Mouse (Mus musculus): ENCODE measurements around the gene Grm5. TPM values are rescaled to one million over a fixed set of nuclear protein-coding genes. Genes with fewer than 3 reads are reported as not detected.

Grm5 gene
- polyA plus RNA-seq, 1 experiment = not detected

DNA sequence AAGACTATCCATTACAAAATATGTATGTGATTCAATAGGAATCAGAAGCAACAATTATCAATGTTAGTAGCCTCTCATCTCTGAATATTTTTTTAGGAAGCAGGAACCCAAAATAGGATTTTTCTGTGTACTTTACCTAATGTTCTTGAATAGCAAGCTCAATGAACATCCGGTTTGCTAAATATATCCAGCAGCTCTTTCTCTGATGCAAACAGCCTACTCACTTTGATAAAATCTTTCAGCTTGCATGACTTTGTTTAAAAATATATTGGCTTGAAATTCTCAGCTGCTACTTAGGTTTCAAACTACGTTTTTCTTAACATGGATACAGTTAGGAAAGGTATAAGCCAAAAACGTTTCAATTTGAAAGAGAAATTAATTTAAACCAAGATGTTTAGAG is 77.8 kb downstream of the Grm5 start:
- Histone ChIP-seq H3K4me1 (ENCODE audit: control insufficient read depth, insufficient read depth, low read length) (no peaks in the 10 kb centered on the region), H3K27ac (ENCODE audit: insufficient read depth, low read length) (no peak overlapping the region), H3K4me3 (ENCODE audit: insufficient read depth, low read length) (no peak overlapping the region)
- TF ChIP-seq POLR2A (IDR thresholded peaks at IDR 0.05; ENCODE audit: low read depth, low read length) (no peak), CTCF (IDR thresholded peaks at IDR 0.05; ENCODE audit: borderline replicate concordance, insufficient read depth, low read length) (no peak)

DNA sequence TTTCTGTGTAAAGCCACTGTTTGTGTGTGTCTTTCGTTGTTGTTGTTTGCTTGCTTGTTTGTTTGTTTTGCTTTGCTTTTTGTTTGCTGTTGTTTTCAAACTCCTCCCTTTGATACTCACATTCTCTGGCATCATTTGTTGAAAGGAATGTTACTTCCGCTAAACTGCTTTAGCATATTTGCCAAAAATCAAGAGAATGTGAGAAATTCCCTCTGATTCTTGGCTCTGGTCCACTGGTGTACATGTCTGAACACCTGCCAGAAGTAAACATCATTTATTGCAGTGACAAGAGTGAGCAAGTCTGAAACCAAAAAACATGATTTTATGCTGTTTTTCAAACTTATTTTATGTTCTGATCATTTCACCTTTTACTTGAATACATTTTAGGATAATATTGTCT is 80.1 kb downstream of the Grm5 start:
- no peak overlapping the region for H3K27ac ChIP-seq (ENCODE audit: insufficient read depth, low read length)
- H3K4me3 ChIP-seq (ENCODE audit: insufficient read depth, low read length) = no peak overlapping the region
- H3K4me1 ChIP-seq (ENCODE audit: control insufficient read depth, insufficient read depth, low read length) = no peaks in the 10 kb centered on the region
- TF ChIP-seq CTCF (IDR thresholded peaks at IDR 0.05; ENCODE audit: borderline replicate concordance, insufficient read depth, low read length) = no peak
- no peak for TF ChIP-seq POLR2A (IDR thresholded peaks at IDR 0.05; ENCODE audit: low read depth, low read length)

DNA sequence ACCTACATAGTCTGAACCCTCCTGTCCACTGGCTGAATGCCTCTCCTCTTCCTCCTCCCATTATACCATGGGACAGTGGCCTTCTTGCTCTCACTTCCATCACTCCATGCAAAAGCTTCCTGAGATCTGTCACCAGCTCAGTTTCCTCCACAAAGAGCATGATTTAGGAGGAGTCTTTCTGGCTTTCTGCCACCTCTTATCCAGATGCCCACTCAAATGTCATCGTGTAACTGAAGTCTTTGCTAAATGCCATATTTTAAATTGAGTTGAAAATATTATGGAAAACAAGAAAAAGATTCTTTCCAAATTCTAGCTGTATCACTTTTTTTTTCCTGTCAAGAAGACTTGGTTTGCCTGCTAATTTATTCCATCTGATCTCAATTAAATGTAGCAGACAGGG is 132.4 kb downstream of the Grm5 start:
- TF ChIP-seq POLR2A (IDR thresholded peaks at IDR 0.05; ENCODE audit: low read depth, low read length) = no peak
- TF ChIP-seq CTCF (IDR thresholded peaks at IDR 0.05; ENCODE audit: borderline replicate concordance, insufficient read depth, low read length) = no peak
- Histone ChIP-seq H3K4me1 (ENCODE audit: control insufficient read depth, insufficient read depth, low read length) (no peaks in the 10 kb centered on the region), H3K4me3 (ENCODE audit: insufficient read depth, low read length) (no peak overlapping the region), H3K27ac (ENCODE audit: insufficient read depth, low read length) (no peak overlapping the region)

DNA sequence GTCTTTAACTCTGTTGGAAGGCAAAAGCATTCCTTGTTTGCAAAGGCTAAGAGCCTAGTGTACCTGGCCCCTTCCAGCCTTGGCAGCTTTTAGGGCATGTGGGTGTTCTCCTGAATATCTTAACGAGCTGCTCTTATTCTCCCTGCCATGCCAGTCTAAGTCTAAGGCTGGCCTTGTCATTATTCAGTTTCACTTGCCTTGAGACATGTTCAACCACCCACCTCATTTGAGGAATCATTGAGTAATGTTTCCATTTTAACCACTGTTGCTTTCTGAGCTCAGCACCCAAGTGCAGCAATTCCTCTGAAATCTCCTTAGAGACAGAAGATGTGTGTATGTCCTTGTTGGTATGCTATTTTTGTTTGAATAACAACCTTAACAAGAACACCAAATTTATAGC is 134.7 kb downstream of the Grm5 start:
- Histone ChIP-seq H3K4me3 (ENCODE audit: insufficient read depth, low read length) (no peak overlapping the region), H3K27ac (ENCODE audit: insufficient read depth, low read length) (no peak overlapping the region), H3K4me1 (ENCODE audit: control insufficient read depth, insufficient read depth, low read length) (no peaks in the 10 kb centered on the region)
- TF ChIP-seq CTCF (IDR thresholded peaks at IDR 0.05; ENCODE audit: borderline replicate concordance, insufficient read depth, low read length) (no peak), POLR2A (IDR thresholded peaks at IDR 0.05; ENCODE audit: low read depth, low read length) (no peak)

DNA sequence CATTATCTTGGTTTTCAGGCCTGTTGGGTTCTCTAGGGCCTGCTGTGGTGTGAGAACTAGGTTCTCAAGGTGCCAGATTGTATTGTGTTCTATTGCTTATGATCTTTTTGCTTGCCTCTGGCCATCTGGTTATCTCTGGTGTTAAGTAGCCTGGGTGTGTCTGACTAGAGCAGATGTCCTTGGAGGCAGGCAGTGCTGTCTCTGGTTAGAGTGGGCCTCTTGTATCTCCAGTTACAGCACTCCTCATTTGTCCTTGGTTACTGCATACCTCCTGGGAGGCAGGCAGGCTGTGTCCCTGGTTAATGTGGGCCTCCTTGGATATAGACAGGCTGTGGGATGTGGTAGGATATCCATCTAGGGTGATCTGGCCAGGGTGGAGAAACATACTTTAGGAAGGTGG is 150.5 kb downstream of the Grm5 start:
- TF ChIP-seq CTCF (IDR thresholded peaks at IDR 0.05; ENCODE audit: borderline replicate concordance, insufficient read depth, low read length) (no peak), POLR2A (IDR thresholded peaks at IDR 0.05; ENCODE audit: low read depth, low read length) (no peak)
- Histone ChIP-seq H3K4me3 (ENCODE audit: insufficient read depth, low read length) (no peak overlapping the region), H3K27ac (ENCODE audit: insufficient read depth, low read length) (no peak overlapping the region), H3K4me1 (ENCODE audit: control insufficient read depth, insufficient read depth, low read length) (no peaks in the 10 kb centered on the region)

DNA sequence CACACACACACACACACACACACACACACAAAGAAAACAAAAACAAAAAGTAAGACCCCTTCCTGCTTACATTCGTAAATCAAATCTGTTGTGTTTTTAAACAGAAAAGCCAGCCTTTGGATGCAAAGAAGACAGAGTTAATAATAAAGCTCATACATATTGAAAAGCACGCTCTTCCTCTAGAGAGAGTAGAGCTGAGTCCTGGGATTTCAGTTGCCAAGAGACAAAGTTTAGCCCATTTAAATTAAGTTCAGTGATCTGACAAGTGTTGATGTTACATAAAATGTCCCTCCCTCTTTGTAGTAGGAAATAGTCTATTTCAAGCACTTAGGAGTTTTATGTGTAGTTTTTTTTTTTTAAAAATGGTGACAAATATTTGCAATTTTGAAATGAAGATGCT is 178.0 kb downstream of the Grm5 start:
- no peak overlapping the region for H3K4me3 ChIP-seq (ENCODE audit: insufficient read depth, low read length)
- no peak overlapping the region for H3K27ac ChIP-seq (ENCODE audit: insufficient read depth, low read length)
- no peaks in the 10 kb centered on the region for H3K4me1 ChIP-seq (ENCODE audit: control insufficient read depth, insufficient read depth, low read length)
- TF ChIP-seq POLR2A (IDR thresholded peaks at IDR 0.05; ENCODE audit: low read depth, low read length) = no peak
- TF ChIP-seq CTCF (IDR thresholded peaks at IDR 0.05; ENCODE audit: borderline replicate concordance, insufficient read depth, low read length) = no peak

DNA sequence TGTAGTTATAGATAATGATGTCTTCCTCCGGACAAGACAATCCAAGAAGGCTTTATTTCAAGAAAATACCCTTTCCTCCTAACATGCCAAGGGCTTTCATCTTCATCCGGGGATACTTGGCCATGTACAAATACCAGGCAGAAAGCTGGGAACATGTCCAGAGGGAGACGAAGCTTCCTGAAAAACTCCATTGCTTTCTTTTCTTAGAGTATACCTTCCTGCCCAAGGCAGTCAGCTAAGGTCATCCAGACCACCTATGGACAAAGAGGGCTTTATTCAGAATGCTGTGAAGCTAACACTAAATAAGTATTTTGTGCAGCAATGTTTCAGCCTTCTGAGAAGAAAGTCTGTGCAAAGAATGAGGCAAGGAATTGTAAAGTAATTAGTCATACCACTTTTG is 178.4 kb downstream of the Grm5 start:
- TF ChIP-seq POLR2A (IDR thresholded peaks at IDR 0.05; ENCODE audit: low read depth, low read length) (no peak), CTCF (IDR thresholded peaks at IDR 0.05; ENCODE audit: borderline replicate concordance, insufficient read depth, low read length) (no peak)
- Histone ChIP-seq H3K4me1 (ENCODE audit: control insufficient read depth, insufficient read depth, low read length) (no peaks in the 10 kb centered on the region), H3K4me3 (ENCODE audit: insufficient read depth, low read length) (no peak overlapping the region), H3K27ac (ENCODE audit: insufficient read depth, low read length) (no peak overlapping the region)

DNA sequence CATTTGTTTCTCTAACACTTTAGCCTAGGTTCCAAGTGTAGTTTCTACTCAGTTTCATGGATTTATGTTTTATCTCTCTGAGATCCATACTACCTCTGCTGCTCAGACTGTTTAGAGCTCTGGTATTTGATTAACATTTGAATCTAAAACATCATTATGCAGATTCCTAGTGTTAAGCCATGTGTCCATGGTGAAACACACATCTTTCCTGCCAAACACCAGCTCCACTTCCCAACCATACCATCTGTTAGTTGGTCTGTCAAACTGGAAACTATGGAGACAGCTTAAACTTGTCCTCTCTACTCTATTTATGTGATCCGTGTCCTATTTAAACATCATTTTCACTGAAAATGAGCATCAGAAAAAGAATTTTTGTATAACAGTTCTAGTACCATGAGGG is 203.6 kb downstream of the Grm5 start:
- Histone ChIP-seq H3K4me1 (ENCODE audit: control insufficient read depth, insufficient read depth, low read length) (no peaks in the 10 kb centered on the region), H3K27ac (ENCODE audit: insufficient read depth, low read length) (no peak overlapping the region), H3K4me3 (ENCODE audit: insufficient read depth, low read length) (no peak overlapping the region)
- TF ChIP-seq CTCF (IDR thresholded peaks at IDR 0.05; ENCODE audit: borderline replicate concordance, insufficient read depth, low read length) (no peak), POLR2A (IDR thresholded peaks at IDR 0.05; ENCODE audit: low read depth, low read length) (no peak)

DNA sequence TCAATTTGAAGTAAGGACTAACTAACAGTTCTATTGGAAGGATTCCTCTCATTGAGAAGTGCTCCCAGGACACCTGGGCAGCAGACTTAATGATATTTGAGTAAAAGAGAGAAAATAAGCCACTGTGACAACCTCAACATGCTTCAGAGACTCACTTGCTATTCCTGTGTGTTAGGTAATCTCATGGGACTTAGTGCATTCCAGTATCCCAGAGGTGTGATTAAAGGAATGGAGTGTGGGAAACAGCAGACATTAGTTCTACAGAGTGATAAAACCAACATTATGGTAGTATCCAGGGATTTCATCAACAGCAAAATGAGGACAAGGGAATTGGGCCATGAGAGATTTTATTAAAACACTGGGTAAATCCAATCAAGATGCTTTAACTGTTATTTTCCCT is 205.0 kb downstream of the Grm5 start:
- Histone ChIP-seq H3K4me3 (ENCODE audit: insufficient read depth, low read length) (no peak overlapping the region), H3K4me1 (ENCODE audit: control insufficient read depth, insufficient read depth, low read length) (no peaks in the 10 kb centered on the region)
- no peak for TF ChIP-seq POLR2A (IDR thresholded peaks at IDR 0.05; ENCODE audit: low read depth, low read length)
- TF ChIP-seq CTCF (IDR thresholded peaks at IDR 0.05; ENCODE audit: borderline replicate concordance, insufficient read depth, low read length) = no peak

DNA sequence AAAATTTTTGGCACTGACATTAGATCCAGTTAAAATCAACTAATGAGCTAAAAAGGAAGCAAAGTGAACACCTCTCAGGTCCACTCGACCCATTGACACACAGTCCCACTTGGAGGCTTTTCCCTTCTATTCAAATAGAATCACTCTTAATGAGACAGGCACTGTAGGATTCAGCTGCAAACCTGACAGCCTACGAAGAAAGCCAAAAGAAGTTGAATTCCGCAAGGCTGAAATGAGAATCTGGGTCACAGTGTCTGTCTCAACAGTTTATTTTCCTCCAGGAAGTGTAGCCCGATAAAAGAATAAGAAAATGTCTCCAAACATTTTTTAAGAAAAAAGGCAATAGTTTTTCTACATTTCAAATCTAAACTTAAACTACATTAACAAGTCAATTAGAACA is 209.9 kb downstream of the Grm5 start:
- H3K4me3 ChIP-seq (ENCODE audit: insufficient read depth, low read length) = no peak overlapping the region
- no peak for TF ChIP-seq POLR2A (IDR thresholded peaks at IDR 0.05; ENCODE audit: low read depth, low read length)
- no peak for TF ChIP-seq CTCF (IDR thresholded peaks at IDR 0.05; ENCODE audit: borderline replicate concordance, insufficient read depth, low read length)
- H3K4me1 ChIP-seq (ENCODE audit: control insufficient read depth, insufficient read depth, low read length) = no peaks in the 10 kb centered on the region
- H3K27ac ChIP-seq (ENCODE audit: insufficient read depth, low read length) = no peak overlapping the region

More for the DNA sequence above, 205.0 kb downstream of the Grm5 start:
- no peak overlapping the region for H3K27ac ChIP-seq (ENCODE audit: insufficient read depth, low read length)

DNA sequence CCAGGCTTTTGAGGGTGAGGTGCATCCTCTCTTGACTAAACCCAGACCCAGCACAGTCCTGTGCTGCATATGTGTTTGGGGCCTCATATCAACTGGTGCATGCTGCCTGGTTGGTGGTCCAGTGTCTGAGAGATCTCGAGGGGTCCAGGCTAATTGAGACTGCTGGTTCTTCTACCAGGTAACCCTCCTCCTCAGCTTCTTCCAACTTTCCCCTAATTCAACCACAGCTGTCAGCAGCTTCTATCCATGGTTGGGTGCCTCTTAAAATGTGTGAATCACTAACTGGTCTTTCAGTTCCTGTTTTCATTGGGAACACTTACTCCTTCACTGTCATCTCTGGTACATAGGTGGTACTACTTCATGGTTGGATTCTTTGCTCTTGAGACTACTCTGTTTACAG is 240.9 kb downstream of the Grm5 start:
- TF ChIP-seq POLR2A (IDR thresholded peaks at IDR 0.05; ENCODE audit: low read depth, low read length) = no peak
- Histone ChIP-seq H3K4me1 (ENCODE audit: control insufficient read depth, insufficient read depth, low read length) (no peaks in the 10 kb centered on the region), H3K27ac (ENCODE audit: insufficient read depth, low read length) (no peak overlapping the region), H3K4me3 (ENCODE audit: insufficient read depth, low read length) (no peak overlapping the region)

All from embryonic fibroblast, embryonic 13.5 days (primary cell).